Mouse (Mus musculus) heart, adult 2 months (tissue): Measurements from ENCODE around the gene Stx8. TPM values are rescaled to one million over a fixed set of nuclear protein-coding genes. Genes with fewer than 3 reads are reported as not detected.

Experiments used
- DNase-seq, 2 experiments: peaks; one replicate each; pipeline ENCODE4 v3.0.0; 2021
- H3K27ac ChIP-seq: fragments of 200-600 bp; 2 replicates; pipeline ENCODE4 v1.8.1; 2022
- H3K27me3 ChIP-seq: fragments of 200-500 bp; 2 replicates; pipeline ENCODE4 v1.6.1; 2012; ENCODE audit warnings: mild to moderate bottlenecking, low read length, inconsistent platforms, mixed read lengths; ENCODE audit not compliant: control insufficient read depth, insufficient read depth
- H3K36me3 ChIP-seq: fragments of 200-500 bp; 2 replicates; pipeline ENCODE4 v1.6.1; 2012; ENCODE audit warnings: low read length, inconsistent platforms; ENCODE audit not compliant: control insufficient read depth, insufficient read depth
- H3K4me1 ChIP-seq: fragments of 200-500 bp; 2 replicates; pipeline ENCODE4 v1.6.1; 2011; ENCODE audit warnings: low read length; ENCODE audit not compliant: control insufficient read depth, insufficient read depth
- H3K4me3 ChIP-seq: fragments of 200-600 bp; 2 replicates; pipeline ENCODE4 v1.8.1; 2022
- H3K79me2 ChIP-seq: fragments of 200-500 bp; replicated peaks from 2 replicates; pipeline ENCODE4 v1.6.1; 2012; ENCODE audit warnings: mild to moderate bottlenecking, inconsistent platforms, low read length, moderate library complexity, mixed read lengths; ENCODE audit not compliant: control insufficient read depth, insufficient read depth
- H3K9ac ChIP-seq: fragments of 200-500 bp; 2 replicates; pipeline ENCODE4 v1.6.1; 2012; ENCODE audit warnings: low read depth, mild to moderate bottlenecking, control low read depth, inconsistent platforms, low read length, mixed read lengths
- CTCF ChIP-seq: fragments of 200-600 bp; IDR thresholded peaks from 2 replicates; pipeline ENCODE4 v1.8.1; 2022; ENCODE audit warnings: antibody characterized with exemption, mild to moderate bottlenecking, moderate library complexity
- EP300 ChIP-seq: fragments of 200-500 bp; IDR thresholded peaks from 2 replicates; pipeline ENCODE4 v1.6.1; 2011; ENCODE audit warnings: low read depth, low read length, control low read depth; ENCODE audit not compliant: insufficient read depth
- POLR2A ChIP-seq: fragments of 200-500 bp; IDR thresholded peaks from 2 replicates; pipeline ENCODE4 v1.6.1; 2011; ENCODE audit warnings: mild to moderate bottlenecking, low read depth, low read length, control low read depth; ENCODE audit not compliant: insufficient read depth
- whole genome bisulfite sequencing: fragments of 180-500 bp; shearing (Covaris S2); methylation state at CpG from one replicate; pipeline ENCODE4 v1.1.7; 2018; 5-methylcytosine and 5-hydroxymethylcytosine counted together
- intact Hi-C: fragments of 180-260 bp; cut with DNase I; formaldehyde crosslinking; loops from one replicate; pipeline ENCODE4 v1.15.1; 2025
- polyA plus RNA-seq: library from polyadenylated mRNA; depleted of rRNA; stranded (reverse); fragments of >200 nt; gene quantifications from 2 replicates; pipeline ENCODE4 v1.2.3, GENCODE M21; 2012
- total RNA-seq, 2 experiments: library from RNA; stranded (reverse); gene quantifications; 2 replicates each; pipeline ENCODE4 v1.2.3; 2021

Gene Stx8
- total and polyA plus RNA-seq, 3 experiments: 6.7 to 29.1 (median 22.6) TPM

GRCm38 (mm10) chr11:68044181-68044580 is 78.2 kb downstream of the Stx8 start:
- intact Hi-C loops: no loop called here
- Histone ChIP-seq H3K79me2 (no peaks in the 10 kb centered on the region), H3K4me1 (peaks cover 2% of the 10 kb centered on the region), H3K4me3 (no peak overlapping the region), H3K36me3 (no peaks in the 10 kb centered on the region), H3K27me3 (no peaks in the 10 kb centered on the region), H3K9ac (no peak overlapping the region), H3K27ac (no peak overlapping the region)
- TF ChIP-seq CTCF (no peak), POLR2A (no peak)
- peak; percentile 45 to 62 for DNase-seq
- WGBS: 53% methylated on average over 11 of the region's 11 CpGs

- H3K9ac ChIP-seq: no peak overlapping the region
- H3K4me1 ChIP-seq: peaks cover 2% of the 10 kb centered on the region
- TF ChIP-seq POLR2A (no peak), CTCF (peak; percentile 50), EP300 (no peak)
- no peak overlapping the region for H3K27ac ChIP-seq
- no peaks in the 10 kb centered on the region for H3K79me2 ChIP-seq
- no peak for DNase-seq
- WGBS: 71% methylated on average over 3 of the region's 3 CpGs
- intact Hi-C loops: no loop called here
- no peaks in the 10 kb centered on the region for H3K36me3 ChIP-seq
- no peaks in the 10 kb centered on the region for H3K27me3 ChIP-seq
- no peak overlapping the region for H3K4me3 ChIP-seq
These were observed 80.9 kb downstream of the Stx8 start for GRCm38 (mm10) chr11:68046916-68047315.

GRCm38 (mm10) chr11:68049261-68050165 is 83.5 kb downstream of the Stx8 start:
- TF ChIP-seq EP300 (no peak), POLR2A (no peak), CTCF (no peak)
- WGBS: 85% methylated on average over 17 of the region's 17 CpGs
- H3K9ac ChIP-seq: no peak overlapping the region

GRCm38 (mm10) chr11:68050725-68051124 is 84.7 kb downstream of the Stx8 start:
- no peak overlapping the region for H3K27ac ChIP-seq
- no peak for DNase-seq
- WGBS: 81% methylated on average over 12 of the region's 12 CpGs
- H3K9ac ChIP-seq: no peak overlapping the region
- intact Hi-C loops: no loop called here
- TF ChIP-seq EP300: no peak
- TF ChIP-seq CTCF: no peak
- no peak for TF ChIP-seq POLR2A
- no peaks in the 10 kb centered on the region; the same call in 1 of the 2 replicates for H3K4me1 ChIP-seq
- H3K79me2 ChIP-seq: no peaks in the 10 kb centered on the region
- H3K27me3 ChIP-seq: no peaks in the 10 kb centered on the region
- H3K36me3 ChIP-seq: no peaks in the 10 kb centered on the region
- H3K4me3 ChIP-seq: no peak overlapping the region

More at GRCm38 (mm10) chr11:68049261-68050165, 83.5 kb downstream of the Stx8 start:
- H3K4me1 ChIP-seq: peaks cover 2% of the 10 kb centered on the region
- peak in 1 of 2 experiments; percentile 7 for DNase-seq
- no peak overlapping the region for H3K27ac ChIP-seq
- H3K4me3 ChIP-seq: no peak overlapping the region
- intact Hi-C loops: no loop called here
- H3K36me3 ChIP-seq: no peaks in the 10 kb centered on the region
- H3K27me3 ChIP-seq: no peaks in the 10 kb centered on the region
- H3K79me2 ChIP-seq: no peaks in the 10 kb centered on the region

DNA sequence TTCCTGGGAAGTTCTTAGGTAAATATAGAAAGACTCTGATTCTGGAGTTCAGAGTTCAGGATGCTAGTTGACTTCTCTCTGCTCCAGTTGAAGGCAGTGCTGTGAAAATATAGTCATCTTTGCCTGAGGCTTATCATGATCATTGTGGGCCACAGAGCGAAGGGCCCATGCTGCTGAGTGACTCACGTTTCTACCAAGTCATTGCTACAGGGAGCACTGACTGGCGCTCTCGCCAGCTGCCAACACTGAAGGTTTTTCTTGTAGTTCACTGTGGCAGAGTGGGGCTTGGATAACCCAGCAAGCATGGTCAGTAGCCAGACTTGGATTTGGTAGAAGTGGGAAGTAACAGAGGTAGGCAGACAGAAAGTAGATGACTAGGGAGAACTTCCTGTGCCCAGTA is 85.3 kb downstream of the Stx8 start:
- WGBS: 95% methylated on average over 4 of the region's 4 CpGs

More for the DNA sequence above, 85.3 kb downstream of the Stx8 start:
- no peak overlapping the region for H3K9ac ChIP-seq
- H3K27me3 ChIP-seq: no peaks in the 10 kb centered on the region
- no peak for TF ChIP-seq EP300
- TF ChIP-seq CTCF: no peak
- TF ChIP-seq POLR2A: no peak
- no peak overlapping the region for H3K4me3 ChIP-seq
- intact Hi-C loops: no loop called here
- H3K36me3 ChIP-seq: no peaks in the 10 kb centered on the region
- no peaks in the 10 kb centered on the region; the same call in 1 of the 2 replicates for H3K4me1 ChIP-seq
- no peak overlapping the region for H3K27ac ChIP-seq
- H3K79me2 ChIP-seq: no peaks in the 10 kb centered on the region
- DNase-seq: no peak
